Mouse (Mus musculus) embryonic facial prominence, embryonic 14.5 days (tissue): Measurements from ENCODE around the gene Dctn3. TPM values are rescaled to one million over a fixed set of nuclear protein-coding genes. Genes with fewer than 3 reads are reported as not detected.
"Not testable (repeated sequence)": the region's sequence is repeated elsewhere in the genome, so short reads cannot be mapped to it uniquely, and the experiment has no call there.

Source experiments
- ATAC-seq: fragments of 200-750 bp; cut with Nextera tagmentation; 2 replicates; pipeline ENCODE4 v1.8.0; 2017; ENCODE audit warnings: low read depth, moderate number of reproducible peaks, moderate TSS enrichment
- DNase-seq: peaks from one replicate; pipeline ENCODE4 v3.0.0-alpha.2; 2015; ENCODE audit warnings: low spot score
- H3K27ac ChIP-seq: fragments of 300-500 bp; sonication (generic); replicated peaks from 2 replicates; pipeline ENCODE4 v1.5.1; 2014; ENCODE audit warnings: low read depth, mild to moderate bottlenecking, low read length, moderate library complexity
- H3K27me3 ChIP-seq: fragments of 300-500 bp; sonication (generic); replicated peaks from 2 replicates; pipeline ENCODE4 v1.6.1; 2014; ENCODE audit warnings: low read length; ENCODE audit not compliant: control insufficient read depth, insufficient read depth
- H3K36me3 ChIP-seq: fragments of 300-500 bp; sonication (generic); 2 replicates; pipeline ENCODE4 v1.6.1; 2014; ENCODE audit warnings: low read length, mixed read lengths; ENCODE audit not compliant: control insufficient read depth, insufficient read depth
- H3K4me1 ChIP-seq: fragments of 300-500 bp; sonication (generic); 2 replicates; pipeline ENCODE4 v1.6.1; 2014; ENCODE audit warnings: antibody characterized with exemption, low read length; ENCODE audit not compliant: control insufficient read depth, insufficient read depth
- H3K4me2 ChIP-seq: fragments of 300-500 bp; sonication (generic); 2 replicates; pipeline ENCODE4 v1.6.1; 2014; ENCODE audit warnings: low read depth, mild to moderate bottlenecking, low read length, moderate library complexity, mixed read lengths
- H3K4me3 ChIP-seq: fragments of 300-500 bp; sonication (generic); 2 replicates; pipeline ENCODE4 v1.5.1; 2014; ENCODE audit warnings: low read depth, mild to moderate bottlenecking, low read length
- H3K9ac ChIP-seq: fragments of 300-500 bp; sonication (generic); 2 replicates; pipeline ENCODE4 v1.6.1; 2014; ENCODE audit warnings: low read depth, mild to moderate bottlenecking, low read length, moderate library complexity, mixed read lengths
- H3K9me3 ChIP-seq: fragments of 300-500 bp; sonication (generic); 2 replicates; pipeline ENCODE4 v1.6.1; 2016; ENCODE audit warnings: low read length; ENCODE audit not compliant: control insufficient read depth
- WGBS: fragments of 180-500 bp; shearing (Covaris S2); extraction: QIAGEN DNeasy Blood & Tissue Kit; methylation state at CpG from one replicate; pipeline ENCODE4 v1.1.7; 2014; 5-methylcytosine and 5-hydroxymethylcytosine counted together
- polyA plus RNA-seq: library from polyadenylated mRNA; unstranded; fragments of >200 nt; fragmentation: Nextera tagmentation; extraction: Ambion mirVana; gene quantifications from 2 replicates; pipeline ENCODE4 v1.2.1, GENCODE M21; 2014

The Dctn3 gene
- polyA plus RNA-seq, 1 experiment from 2014 or later, result 112 TPM

GRCm38 (mm10) chr4:41711705-41712375, 11.1 kb downstream of the Dctn3 start:
- no peaks in the 10 kb centered on the region for H3K9me3 ChIP-seq
- H3K27ac ChIP-seq, result 0 out of 2 replicates have a peak overlapping the region, but pooled peaks have one; percentile 8
- peak overlapping the region; percentile 70 for H3K4me3 ChIP-seq
- DNase-seq, result no peak
- peak overlapping the region; percentile 78 for H3K4me2 ChIP-seq
- ATAC-seq, result no peak
- peaks cover 21% of the 10 kb centered on the region for H3K4me1 ChIP-seq
- 0 out of 2 replicates have a peak, but pooled peaks cover 8% of the 10 kb centered on the region for H3K36me3 ChIP-seq
- peak overlapping the region; percentile 89 for H3K9ac ChIP-seq
- no peaks in the 10 kb centered on the region for H3K27me3 ChIP-seq
- WGBS, result 64% methylated on average over 16 of the region's 16 CpGs

GRCm38 (mm10) chr4:41710229-41710628, 12.7 kb downstream of the Dctn3 start:
- 0 out of 2 replicates have a peak, but pooled peaks cover 8% of the 10 kb centered on the region for H3K36me3 ChIP-seq
- WGBS, result 66% methylated on average over 4 of the region's 4 CpGs
- no peak overlapping the region for H3K4me3 ChIP-seq
- ATAC-seq, result no peak
- no peaks in the 10 kb centered on the region for H3K9me3 ChIP-seq
- no peak for DNase-seq
- H3K9ac ChIP-seq, result no peak overlapping the region
- peaks cover 29% of the 10 kb centered on the region for H3K4me1 ChIP-seq
- no peak overlapping the region for H3K4me2 ChIP-seq
- H3K27ac ChIP-seq, result no peak overlapping the region
- H3K27me3 ChIP-seq, result 0 out of 2 replicates have a peak, but pooled peaks cover under 1% of the 10 kb centered on the region

DNA sequence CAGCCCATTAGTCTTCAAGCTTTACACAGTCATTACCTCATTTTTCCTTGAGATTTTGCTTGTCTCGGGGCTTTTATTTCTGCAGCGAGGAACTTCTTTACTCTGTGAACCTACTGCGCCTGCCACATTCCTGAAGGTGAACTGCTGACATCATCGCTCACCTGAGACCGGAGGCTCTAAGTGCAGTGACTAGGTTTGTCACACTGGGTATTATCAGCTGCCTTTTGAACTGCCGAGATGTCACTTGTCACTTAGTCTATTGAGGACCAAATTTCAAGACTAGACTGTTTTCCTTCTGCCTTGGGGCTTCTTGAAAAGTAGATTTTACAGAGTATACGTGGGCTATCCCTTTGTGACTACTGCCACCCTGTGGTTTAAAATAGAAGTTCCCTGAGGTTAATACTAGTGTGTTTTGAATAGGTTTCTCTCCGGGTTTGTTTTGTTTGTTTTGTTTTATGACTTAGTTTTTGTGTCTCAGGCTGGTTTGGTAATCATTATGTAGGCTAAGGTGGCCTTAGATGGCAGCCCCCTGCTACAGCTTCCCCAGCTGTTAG, 14.7 kb downstream of the Dctn3 start:
- Histone ChIP-seq H3K36me3 (0 out of 2 replicates have a peak, but pooled peaks cover 8% of the 10 kb centered on the region), H3K27me3 (0 out of 2 replicates have a peak, but pooled peaks cover 6% of the 10 kb centered on the region), H3K4me3 (no peak overlapping the region), H3K4me1 (peaks cover 30% of the 10 kb centered on the region), H3K9ac (no peak overlapping the region), H3K9me3 (no peaks in the 10 kb centered on the region), H3K4me2 (no peak overlapping the region), H3K27ac (no peak overlapping the region)
- ATAC-seq, result peak; percentile 27; the same call in 1 of the 2 replicates
- WGBS, result 33% methylated on average over 8 of the region's 8 CpGs
- DNase-seq, result peak; percentile 80

DNA sequence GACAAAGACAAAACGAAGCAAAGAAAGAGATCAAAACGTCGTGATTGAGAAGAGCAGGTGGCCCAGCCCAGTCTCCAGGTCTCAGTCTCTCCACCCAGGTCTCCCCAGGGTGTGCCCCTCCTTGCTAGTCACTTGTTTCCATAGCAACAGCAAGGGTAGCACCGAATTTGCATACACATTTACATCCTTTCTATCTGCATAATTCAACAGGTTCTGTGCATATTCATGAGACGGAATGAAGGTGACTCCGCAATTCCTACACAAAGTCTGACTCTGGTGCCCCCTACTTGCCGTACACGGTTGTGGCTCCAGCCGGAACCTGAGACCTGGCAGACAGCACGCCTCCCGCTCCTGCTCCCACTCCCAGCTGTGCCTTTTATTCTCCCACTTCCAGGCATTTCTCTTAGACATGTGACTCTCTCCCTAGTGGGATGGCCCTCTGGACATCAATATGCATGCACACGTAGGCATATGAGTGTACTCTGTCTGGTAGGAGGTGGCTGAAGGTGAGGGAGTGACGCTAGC, 15.9 kb downstream of the Dctn3 start:
- ATAC-seq (peak; percentile 81), DNase-seq (peak; percentile 87)
- 5% methylated on average over 13 of the region's 13 CpGs for WGBS
- Histone ChIP-seq H3K9me3 (no peaks in the 10 kb centered on the region), H3K36me3 (0 out of 2 replicates have a peak, but pooled peaks cover 8% of the 10 kb centered on the region), H3K9ac (no peak overlapping the region), H3K27me3 (0 out of 2 replicates have a peak, but pooled peaks cover 6% of the 10 kb centered on the region), H3K27ac (no peak overlapping the region), H3K4me2 (peak overlapping the region; percentile 26), H3K4me1 (peaks cover 25% of the 10 kb centered on the region), H3K4me3 (no peak overlapping the region)

DNA sequence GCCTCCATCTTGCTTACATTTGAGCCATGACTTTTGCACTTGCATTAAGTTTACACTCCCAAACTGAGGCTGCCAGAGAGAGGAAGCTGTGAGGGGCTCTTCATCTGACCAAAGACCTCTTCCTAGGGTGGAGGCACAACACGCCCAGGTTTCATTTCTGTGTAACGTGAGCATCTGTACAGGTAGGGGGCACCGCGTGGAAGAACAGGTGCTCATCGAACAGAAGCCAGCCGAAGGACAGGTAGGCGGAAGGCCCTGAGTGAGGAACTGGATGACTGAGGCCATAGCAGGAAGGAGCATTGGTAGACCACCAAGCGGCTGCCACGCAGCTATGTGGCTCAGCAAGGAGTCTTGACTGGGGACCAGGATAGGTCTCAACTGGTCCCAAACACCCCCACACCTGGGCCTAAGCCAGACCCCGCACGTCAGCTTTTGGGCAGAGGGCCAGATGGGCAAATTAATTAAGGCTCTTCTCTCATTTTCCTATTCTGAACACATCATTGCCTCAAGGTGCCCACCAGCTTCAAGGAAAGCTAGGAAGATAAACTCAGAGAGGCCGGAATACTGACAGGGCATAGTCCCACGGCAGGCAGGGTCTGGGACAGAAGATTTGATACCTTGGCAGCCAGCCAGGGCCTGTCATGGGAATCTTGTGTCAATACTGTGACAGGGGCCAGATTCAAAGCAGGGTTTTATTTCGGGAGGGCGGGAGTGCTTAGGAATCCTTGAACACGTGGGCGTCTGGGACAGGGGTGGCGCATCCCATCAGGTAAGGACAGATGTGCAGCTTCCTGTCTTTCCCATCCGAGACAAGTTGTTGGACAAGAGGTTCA, 16.8 kb downstream of the Dctn3 start:
- Histone ChIP-seq H3K4me3 (no peak overlapping the region), H3K27ac (no peak overlapping the region), H3K9ac (no peak overlapping the region), H3K36me3 (0 out of 2 replicates have a peak, but pooled peaks cover 8% of the 10 kb centered on the region), H3K9me3 (no peaks in the 10 kb centered on the region), H3K4me2 (no peak overlapping the region), H3K27me3 (0 out of 2 replicates have a peak, but pooled peaks cover 6% of the 10 kb centered on the region), H3K4me1 (peaks cover 17% of the 10 kb centered on the region; the same call in 1 of the 2 replicates)
- ATAC-seq (no peak), DNase-seq (no peak)
- 55% methylated on average over 19 of the region's 19 CpGs for WGBS

DNA sequence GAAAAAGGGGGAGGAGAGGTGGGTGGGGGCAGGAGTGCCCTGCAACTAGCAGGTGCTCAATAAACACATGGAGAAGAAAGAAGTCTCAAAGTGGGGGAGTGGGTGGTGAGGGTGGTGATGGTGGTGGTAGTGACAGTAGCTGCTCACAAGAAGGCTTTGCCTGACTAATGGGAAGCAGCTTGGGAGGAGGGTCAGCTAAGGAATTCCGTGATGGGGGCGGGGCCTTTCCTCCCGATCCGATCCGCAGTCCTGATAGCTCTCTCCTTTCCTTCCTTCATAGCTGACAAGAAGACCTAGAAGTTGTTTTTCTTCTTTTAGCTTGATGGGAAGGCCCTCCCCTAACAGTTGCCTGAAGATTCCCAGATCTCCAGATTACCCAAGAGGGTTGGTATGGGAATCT, 18.3 kb downstream of the Dctn3 start:
- 3% methylated on average over 5 of the region's 5 CpGs for WGBS
- no peak for DNase-seq
- Histone ChIP-seq H3K27ac (no peak overlapping the region), H3K36me3 (no peaks in the 10 kb centered on the region), H3K9me3 (no peaks in the 10 kb centered on the region), H3K4me2 (no peak overlapping the region), H3K4me1 (peaks cover 17% of the 10 kb centered on the region; the same call in 1 of the 2 replicates), H3K4me3 (no peak overlapping the region), H3K9ac (no peak overlapping the region), H3K27me3 (0 out of 2 replicates have a peak, but pooled peaks cover 6% of the 10 kb centered on the region)
- ATAC-seq, result no peak

DNA sequence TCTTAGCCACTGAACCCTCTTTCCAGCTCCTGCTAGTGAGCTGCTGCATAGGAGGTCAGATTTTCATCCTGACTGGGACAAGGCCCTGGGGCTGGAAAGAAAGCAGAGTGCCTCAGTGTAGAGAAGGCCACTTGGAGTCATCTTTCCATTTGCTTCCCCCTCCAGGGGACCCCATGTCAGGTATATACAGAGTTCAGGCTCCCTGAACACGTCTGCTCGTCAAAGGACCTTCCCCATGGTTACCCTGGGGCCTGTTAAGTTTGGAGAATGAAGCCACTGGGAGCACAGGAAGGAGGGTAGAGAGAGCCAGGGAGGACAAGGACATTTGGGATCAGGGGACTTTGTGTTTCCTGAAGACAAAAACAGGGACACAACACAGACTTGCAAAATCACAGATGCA, 20.7 kb downstream of the Dctn3 start:
- not testable (repeated sequence) for H3K4me2 ChIP-seq, H3K4me3 ChIP-seq, H3K9me3 ChIP-seq, H3K9ac ChIP-seq, H3K36me3 ChIP-seq, H3K27me3 ChIP-seq, ATAC-seq, H3K27ac ChIP-seq, DNase-seq
- WGBS, result 75% methylated on average over 2 of the region's 2 CpGs
- H3K4me1 ChIP-seq, result peaks cover 14% of the 10 kb centered on the region; the same call in 1 of the 2 replicates

GRCm38 (mm10) chr4:41700224-41700623, 22.7 kb downstream of the Dctn3 start:
- not testable (repeated sequence) for DNase-seq, H3K27ac ChIP-seq, ATAC-seq, H3K9me3 ChIP-seq, H3K9ac ChIP-seq, H3K27me3 ChIP-seq, H3K4me2 ChIP-seq, H3K36me3 ChIP-seq, H3K4me3 ChIP-seq, H3K4me1 ChIP-seq
- 57% methylated on average over 1 of the region's 8 CpGs for WGBS
